Mouse (Mus musculus) ovary, postnatal 36 days (tissue): ENCODE data around the gene Tiam1.
A peak's percentile ranks its signal among the peaks of the same experiment; 100 is the strongest.
"Not testable (repeated sequence)": the region's sequence is repeated elsewhere in the genome, so short reads cannot be mapped to it uniquely, and the experiment has no call there.

ENCODE experiments used
- DNase-seq: peaks from one replicate; pipeline ENCODE4 v3.0.0; 2022; ENCODE audit warnings: low spot score, mixed read lengths

Tiam1 gene

DNA sequence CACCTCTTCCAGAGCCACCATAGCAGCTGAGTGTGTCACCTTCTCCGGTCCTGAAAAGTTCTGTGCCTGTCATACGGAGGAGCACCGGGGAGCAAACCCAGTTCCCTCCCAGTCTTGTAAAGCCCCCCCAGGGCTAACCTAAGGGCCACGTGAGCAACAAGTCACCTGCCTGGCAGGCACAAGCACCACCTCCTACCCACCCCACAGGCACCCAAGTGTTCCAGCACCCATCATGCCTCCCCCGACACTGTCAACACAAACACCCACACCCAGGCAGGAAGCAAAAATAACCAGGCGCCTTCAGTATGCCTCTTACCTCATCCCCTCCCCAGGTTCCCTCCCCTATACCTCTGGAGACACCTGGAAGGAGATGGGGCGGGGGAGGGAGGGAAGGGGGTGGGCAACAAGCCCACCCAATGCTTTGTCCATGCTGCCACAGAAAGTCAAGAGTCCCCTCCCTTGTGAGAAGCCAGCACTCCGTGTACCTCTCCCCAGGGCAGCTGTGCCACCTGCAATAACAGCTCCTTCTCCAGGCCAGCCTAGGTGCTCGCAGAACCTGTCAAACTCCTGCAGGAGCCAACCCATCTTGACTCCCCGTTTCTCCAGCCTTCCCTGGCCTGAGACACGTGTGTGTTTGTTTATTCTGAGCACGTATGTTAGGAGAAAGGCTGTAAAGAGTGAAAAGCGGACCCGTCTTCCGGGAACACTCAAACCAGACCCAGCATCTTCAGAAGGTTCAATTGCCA lies 38.7 kb downstream of the Tiam1 start:
- no peak for DNase-seq

GRCm38 (mm10) chr16:90103726-90104125 lies 39.8 kb downstream of the Tiam1 start:
- DNase-seq: no peak

DNA sequence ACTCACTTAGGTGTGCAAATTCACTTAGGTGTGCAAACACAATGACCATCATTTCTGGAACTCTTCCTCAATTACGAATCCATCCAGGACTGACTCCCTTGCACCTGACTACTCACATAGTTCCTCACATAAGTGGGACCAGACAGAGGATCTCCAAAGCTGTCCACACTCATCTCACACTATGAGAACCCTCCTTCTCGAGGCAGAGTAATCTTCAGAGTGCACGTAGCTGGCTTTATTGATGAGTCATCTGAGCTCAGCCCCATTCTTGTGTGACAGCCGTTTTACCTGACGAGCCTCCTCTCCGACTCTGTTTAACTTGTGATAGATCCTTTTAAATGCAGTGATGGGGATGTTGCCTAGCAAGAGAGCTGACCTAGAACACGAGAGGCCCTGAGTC lies 41.0 kb downstream of the Tiam1 start:
- no peak for DNase-seq

DNA sequence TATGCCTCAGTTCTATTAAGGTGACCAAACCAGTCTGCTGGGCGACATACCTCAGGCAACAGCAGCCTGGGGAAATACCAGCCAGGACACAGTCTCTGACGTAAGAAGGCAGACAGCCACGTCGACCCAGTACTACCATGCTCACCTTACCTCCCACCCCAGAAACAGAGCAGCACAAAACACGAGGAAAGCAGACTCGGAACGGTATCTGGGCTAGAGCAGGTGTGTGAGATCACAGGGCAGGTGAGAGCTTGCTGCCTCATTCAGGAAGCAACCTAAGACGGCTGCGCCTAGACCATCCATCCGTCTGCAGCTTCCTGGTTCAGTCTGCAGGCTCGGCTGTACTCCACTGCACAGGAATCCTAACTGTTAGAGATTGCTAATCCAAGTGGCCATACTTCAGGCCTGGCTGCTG lies 45.4 kb downstream of the Tiam1 start:
- no peak for DNase-seq

- DNase-seq: no peak
Measured at GRCm38 (mm10) chr16:90097769-90098168, 45.8 kb downstream of the Tiam1 start.

GRCm38 (mm10) chr16:90096011-90096410 lies 47.6 kb downstream of the Tiam1 start:
- DNase-seq: no peak

GRCm38 (mm10) chr16:90093015-90093414 lies 50.6 kb downstream of the Tiam1 start:
- no peak for DNase-seq

DNA sequence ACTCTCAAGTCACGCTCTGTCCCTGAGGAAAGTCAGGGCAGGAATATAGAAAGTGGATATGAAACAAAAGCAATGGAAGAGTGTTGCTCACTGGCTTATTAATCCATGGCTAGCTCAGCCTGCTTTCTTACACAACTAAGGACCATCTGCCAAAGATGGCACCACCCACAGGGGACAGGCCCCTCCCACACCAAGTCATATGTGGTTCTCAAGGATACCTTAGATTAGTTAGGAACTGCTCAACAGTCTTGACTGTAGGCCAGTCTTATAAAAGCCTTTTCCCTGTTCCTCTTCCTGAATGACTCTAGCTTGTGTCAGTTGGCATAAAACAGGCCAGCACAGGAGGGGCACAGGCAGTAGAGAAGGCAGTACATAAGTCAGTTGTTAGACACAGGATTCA lies 51.7 kb downstream of the Tiam1 start:
- no peak for DNase-seq

DNA sequence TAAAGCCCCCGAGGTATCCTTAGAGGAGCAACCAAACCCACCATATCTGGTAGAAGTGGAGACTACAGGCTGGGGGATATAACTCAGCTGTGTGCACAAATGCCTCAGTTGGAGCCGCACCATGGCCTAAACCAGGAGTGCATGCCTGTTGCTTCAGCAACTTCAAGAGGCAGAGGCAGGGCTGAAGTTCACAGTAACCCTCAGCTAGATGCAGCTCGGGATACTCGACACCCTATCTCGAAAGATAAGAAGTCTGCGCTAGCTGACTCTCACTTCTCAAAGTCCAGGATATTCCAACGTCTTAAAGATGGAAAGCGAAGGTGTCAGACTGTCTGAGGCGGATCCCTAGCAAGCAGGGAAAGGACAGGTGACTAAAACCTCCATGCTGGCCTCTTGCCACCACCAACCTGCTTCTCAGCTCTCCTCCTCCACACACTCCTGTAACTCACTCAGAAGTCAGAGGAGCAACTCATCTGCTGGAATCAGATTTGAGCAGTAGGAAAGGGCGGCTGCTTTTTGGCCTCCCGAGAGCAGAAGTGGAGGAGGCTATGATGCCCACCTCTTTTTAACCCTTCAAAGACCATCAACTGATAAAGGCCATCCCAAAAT lies 52.4 kb downstream of the Tiam1 start:
- DNase-seq: no peak

- no peak for DNase-seq
Measured at GRCm38 (mm10) chr16:90090368-90090767, 53.2 kb downstream of the Tiam1 start.

- no peak for DNase-seq
Measured at GRCm38 (mm10) chr16:90087256-90087655, 56.3 kb downstream of the Tiam1 start.

DNA sequence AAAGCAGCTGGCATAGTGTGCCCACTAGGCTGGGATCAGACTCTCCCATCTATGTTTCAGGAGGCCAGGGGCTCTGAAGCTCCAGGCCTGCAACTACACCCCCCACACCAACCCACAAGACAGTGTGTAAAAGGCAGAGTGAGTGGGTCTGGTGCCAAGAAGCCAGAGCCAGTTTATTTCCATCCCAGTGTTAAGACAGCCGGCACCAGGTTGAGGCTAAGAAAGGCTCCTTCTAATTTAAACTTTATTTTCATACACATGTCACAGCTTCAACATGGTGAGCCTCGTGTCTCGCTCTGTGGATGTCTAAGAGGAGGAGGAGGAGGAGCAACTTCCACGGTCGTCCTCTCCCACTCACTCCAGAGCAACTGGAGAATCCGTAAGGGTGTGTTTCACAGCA lies 57.5 kb downstream of the Tiam1 start:
- DNase-seq: no peak

DNA sequence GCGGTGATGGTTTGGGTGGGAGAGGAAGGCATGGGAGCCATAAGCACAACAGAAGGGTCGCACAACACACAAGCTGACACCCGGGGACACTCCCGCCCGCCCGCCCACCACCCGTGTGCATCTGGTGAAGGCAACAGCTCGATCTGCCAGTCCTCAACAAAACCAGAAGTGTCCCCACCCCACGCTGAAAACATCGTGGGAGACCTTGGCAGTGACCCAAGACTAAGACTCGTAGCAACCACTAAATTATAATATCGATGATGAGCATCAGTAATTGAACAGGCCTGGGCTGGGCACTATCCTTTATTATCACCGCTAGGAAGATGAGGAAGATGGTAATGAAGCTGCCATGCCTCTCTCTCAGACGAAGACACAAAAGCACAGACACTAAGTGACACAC lies 58.0 kb downstream of the Tiam1 start:
- no peak for DNase-seq

DNA sequence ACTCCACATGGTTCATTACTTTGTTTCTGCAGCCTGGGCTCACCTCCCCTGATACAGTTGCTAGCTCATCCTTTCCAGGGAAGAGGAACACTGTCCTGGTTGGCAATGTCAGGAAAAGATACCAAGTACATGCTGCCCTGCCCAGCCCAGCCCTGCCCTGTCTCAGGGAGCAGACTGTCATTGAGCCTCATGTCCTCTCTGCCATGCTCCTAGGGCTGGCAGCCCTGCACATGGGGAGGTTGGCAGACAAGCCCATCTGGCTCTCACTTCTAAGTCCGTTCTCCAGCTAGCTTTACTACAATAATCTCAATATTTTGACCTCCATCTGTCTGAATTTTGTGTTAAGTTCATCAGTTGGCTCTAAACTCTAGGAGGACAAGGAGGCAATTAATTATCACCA lies 62.4 kb downstream of the Tiam1 start:
- no peak for DNase-seq

- DNase-seq: no peak
Measured at GRCm38 (mm10) chr16:90078806-90079381, 64.7 kb downstream of the Tiam1 start.

- peak; percentile 44 for DNase-seq
Measured at GRCm38 (mm10) chr16:90073510-90073909, 70.1 kb downstream of the Tiam1 start.

DNA sequence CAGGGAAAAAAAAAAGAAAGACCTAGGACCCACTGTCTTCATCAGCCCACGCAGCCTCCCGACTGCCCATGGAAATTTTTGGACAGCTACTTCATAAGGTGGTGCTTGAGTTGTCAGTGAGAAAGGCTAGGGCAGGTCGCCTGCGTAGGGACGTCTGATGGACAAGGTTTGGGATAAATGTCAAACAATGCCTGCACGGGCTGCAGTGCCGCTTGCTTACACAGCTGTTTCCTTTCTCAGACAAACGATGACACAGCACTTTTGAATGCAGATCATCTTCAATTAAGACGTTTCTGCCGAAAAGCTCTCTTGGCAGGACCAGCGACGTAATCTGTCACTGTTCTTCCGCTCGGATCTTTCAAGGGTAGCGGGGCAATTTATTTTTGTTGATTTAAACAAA lies 70.9 kb downstream of the Tiam1 start:
- no peak for DNase-seq

- not testable (repeated sequence) for DNase-seq
Measured at GRCm38 (mm10) chr16:90071125-90071524, 72.4 kb downstream of the Tiam1 start.

DNA sequence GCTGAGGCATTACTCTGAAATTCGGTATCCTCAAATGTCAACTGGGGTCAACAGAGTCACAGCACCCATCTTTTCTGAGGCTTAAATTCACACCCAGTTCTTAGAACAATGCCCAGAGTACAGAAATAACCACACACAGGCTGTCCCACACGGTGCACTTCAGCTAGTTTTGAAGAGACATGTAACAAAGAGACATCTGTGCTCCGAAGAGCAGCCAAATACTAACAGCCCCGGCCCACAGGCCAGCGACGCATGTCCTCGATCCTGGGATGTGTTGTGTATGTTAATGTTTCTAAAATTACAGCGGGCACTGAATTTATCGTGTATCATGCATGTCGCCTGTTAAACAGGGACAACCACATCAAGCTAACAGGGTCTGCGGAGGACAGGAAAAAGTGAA lies 73.5 kb downstream of the Tiam1 start:
- DNase-seq: no peak

GRCm38 (mm10) chr16:90069197-90069596 lies 74.4 kb downstream of the Tiam1 start:
- DNase-seq: no peak

GRCm38 (mm10) chr16:90052905-90053519 lies 90.6 kb downstream of the Tiam1 start:
- DNase-seq: no peak

- no peak for DNase-seq
Measured at GRCm38 (mm10) chr16:90052409-90052808, 91.2 kb downstream of the Tiam1 start.

DNA sequence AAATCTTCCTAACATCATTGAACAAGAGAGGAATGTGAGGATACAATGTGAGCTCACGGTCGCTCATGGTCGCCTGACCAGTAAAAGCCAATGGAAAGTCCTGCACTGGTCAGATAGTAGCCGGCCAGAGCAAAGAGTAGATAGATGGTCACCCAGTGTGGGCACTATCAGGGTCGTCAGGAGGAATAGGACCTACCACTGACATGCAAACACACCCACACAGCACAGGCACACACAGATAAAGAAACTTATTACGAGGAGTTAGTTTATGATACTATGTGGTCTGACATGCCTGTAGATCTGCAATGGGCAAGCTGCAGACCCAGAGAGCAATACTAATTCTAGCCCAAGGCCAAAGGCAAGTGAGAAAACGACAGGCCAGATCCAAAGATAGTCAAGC lies 92.5 kb downstream of the Tiam1 start:
- DNase-seq: no peak
